Mouse (Mus musculus) cerebral cortex, adult 2 months (tissue): ENCODE results near the gene Dcaf6.

Source experiments
- WGBS: fragments of 180-500 bp; shearing (Covaris S2); methylation state at CpG from one replicate; pipeline ENCODE4 v1.1.7; 2018; 5-methylcytosine and 5-hydroxymethylcytosine counted together

The Dcaf6 gene

DNA sequence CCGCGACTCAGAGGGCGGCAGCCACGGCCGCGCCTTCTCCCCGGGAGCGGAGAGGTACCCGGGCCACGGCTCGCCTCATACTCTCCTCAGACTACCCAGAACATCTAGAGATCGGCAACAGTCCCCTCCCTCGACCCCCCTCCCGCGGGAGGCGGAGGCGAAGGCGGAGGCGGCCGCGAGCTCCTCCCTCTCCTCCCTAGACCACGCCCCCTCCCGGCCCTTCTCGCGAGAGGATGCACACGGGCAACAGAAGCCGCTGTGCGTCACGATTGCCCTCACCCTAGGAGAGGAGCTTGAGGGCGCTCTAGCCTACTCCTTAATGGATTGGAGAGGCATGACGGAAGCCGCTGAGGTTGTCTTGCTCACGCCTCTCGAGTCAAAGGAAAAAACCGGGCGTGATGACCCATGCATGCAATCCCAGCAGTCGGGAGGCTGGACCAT, at the start of gene Dcaf6, which contains the start of gene Mpc2:
Gene Dcaf6 (minus strand): TSS at position 116 of the 441 bp plus-strand sequence.
Gene Mpc2 (plus strand): TSS at position 278 of the 441 bp plus-strand sequence.
- 1% methylated on average over 37 of the region's 37 CpGs for WGBS

DNA sequence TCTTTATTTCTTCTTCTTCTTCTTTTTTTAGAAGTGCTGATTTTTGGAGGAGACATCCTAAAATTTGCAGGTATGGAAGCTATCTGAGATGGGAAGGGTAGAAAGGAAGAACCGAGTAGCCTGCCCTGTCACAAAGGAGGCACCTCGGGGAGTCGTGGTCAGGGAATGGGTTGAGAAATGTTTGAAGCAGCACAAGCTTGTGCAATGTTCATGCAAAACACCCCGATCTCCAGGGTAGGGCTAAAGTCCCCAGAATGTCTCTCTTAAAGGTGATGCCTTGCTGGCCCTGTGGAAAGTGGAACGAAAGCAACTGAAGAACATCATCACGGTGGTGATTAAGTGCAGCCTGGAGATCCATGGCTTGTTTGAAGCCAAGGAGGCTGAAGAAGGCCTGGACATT, 46.0 kb upstream of the Dcaf6 start:
- 89% methylated on average over 6 of the region's 6 CpGs for WGBS

DNA sequence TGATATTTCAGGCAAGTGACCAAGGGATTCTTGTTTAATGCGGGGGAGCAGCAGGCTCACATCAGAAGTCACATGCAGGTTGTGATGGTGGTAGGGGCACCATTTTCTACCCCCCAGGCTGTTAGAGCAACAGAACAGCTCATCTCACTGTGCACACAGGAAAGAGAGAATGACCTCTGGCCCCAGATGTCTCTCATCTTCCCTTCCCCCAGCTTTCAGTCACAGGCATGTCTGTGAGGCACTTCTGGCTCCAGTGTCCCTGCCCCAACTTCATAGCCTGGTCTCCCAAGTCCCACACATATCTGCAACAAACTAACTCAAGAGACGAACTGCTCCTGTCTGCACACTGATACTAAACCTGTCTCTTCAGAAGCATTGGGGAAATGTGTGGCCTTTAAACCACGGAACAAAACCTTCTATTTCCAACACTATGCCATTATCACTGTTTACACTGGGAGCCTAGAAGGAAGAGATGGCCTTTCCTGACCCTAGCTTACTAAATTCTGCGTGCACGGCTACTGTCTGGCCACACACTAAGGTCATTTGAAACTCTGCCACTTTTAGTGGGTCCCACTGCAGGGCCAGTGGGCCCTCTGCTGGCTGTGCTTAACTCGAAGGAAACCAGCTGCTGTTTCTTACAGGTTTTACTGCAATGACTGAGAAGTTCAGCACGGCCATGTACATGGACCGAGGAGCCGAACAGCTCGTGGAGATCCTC, 43.2 kb upstream of the Dcaf6 start:
- 68% methylated on average over 10 of the region's 10 CpGs for WGBS

DNA sequence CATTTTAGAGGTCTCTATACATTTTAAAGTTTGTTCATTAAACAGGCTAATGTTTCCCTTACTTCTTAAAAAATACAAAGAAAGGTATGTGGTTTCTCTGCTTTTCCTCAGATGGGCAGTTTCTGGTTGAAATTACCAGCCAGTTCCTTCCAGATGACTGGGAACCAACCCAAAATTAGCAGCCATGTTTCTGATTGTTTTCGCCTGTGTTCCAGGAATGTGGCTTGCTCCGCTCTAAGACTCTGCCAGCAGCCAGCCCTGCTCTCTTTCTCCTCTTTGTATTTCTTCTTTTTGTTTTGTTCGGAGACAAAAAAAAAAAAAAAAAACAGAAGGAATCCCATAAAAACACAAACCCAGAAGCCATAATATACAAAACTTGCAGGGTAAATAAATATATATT, 38.6 kb upstream of the Dcaf6 start:
- 50% methylated on average over 3 of the region's 3 CpGs for WGBS

DNA sequence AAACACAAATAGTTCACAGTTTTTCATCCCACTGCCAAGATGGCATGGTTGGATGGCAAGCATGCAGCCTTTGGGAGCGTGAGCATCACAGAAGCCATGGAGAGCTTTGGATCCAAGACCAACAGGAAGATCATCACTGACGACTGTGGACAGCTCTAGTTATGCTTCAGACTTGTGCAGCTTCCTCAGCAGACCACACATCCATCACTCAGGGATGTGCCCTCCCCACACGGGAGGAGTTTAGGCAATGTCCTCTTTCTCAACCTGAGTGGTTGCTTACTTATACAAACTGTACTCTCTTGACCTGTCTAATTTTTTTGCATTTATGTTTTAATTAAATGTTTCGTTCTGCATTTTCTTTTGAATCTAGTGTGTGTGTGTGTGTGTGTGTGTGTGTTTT, 28.9 kb upstream of the Dcaf6 start:
- 90% methylated on average over 4 of the region's 4 CpGs for WGBS

DNA sequence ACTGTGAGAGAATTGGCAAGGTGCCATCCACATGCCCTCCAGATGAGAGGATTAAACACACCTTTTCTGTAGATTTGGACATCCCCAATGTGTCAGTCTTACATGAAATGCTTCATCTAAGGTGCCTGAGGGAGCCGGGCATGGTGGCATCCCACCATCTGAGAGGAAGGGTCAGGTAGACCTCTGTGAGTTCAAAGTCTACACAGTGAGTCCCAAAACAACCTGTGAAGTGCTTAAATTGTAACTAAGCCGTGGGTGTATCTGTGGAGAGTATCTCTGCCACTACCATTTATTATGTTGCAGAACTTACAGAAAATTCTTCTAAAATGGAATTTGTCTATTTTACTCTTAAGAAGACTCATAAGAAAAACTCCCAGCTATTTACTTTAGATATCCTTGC, 25.8 kb upstream of the Dcaf6 start:
- WGBS: 72% methylated on average over 2 of the region's 2 CpGs

DNA sequence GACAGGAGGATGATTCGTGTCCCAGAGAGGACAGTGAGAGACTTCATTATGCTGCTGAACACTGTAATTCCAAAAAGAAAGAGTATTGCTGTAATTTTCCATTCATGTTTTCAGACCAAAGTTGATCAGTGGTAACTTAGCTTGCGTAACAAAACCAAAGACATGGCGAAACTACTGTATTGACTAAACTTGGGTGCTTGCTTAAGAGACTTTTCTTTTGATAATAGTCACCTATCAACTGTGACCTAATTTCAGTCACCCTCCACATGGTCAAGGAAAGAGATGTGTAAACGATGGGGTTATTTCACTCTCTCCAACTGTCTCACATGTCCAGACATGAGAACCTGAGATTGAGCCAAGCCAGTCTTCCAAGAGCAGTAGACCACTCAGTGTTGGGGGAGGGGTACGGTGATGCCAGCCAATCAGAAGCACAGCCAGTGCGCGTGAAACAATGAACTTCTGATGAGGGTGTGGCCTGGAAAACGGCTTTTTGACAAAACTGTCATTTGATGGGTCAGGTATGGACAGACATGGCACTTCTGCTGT, 24.5 kb upstream of the Dcaf6 start, which contains the start of gene Adcy10:
Gene Adcy10 (plus strand): TSS at position 496 of the 546 bp plus-strand sequence.
- 95% methylated on average over 8 of the region's 8 CpGs for WGBS

DNA sequence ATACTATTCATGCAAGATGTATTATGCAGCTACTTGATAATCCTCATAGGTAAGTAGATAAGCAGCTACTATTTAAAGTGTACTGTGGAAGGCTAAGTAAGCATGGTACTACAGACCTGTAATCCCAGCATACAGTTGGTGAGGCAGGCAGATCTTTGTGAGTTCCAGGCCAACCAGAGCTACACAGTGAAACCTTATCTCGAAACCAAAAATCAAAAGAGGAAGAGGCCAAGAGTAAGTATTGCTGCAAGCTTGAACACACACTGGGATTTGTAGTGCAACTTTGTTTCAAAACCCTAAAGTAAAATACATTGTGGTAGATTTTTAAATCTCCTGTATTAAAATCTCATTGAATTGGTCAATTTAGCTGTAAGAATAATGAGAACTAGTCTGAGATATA, 11.2 kb upstream of the Dcaf6 start:
- 89% methylated on average over 1 of the region's 1 CpGs for WGBS

DNA sequence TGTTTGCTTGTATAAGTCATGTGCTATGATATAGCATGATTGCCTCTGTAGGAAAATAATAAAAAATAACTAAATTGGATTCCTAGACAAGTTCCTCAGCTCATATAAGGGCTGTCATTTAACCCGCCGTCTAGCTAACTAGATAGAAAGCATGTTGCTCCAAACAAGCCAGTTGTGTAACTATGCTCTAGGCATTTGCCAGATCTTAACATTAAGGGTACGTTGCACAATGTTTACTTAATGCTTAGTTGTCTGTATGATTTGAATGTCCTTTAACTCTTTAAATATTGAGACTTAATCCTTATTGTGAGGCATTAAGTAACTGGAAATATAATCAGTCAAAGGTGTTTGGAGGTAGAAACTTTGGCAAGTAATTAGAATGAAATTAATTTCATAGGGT, 4.3 kb upstream of the Dcaf6 start:
- WGBS: 90% methylated on average over 3 of the region's 3 CpGs

DNA sequence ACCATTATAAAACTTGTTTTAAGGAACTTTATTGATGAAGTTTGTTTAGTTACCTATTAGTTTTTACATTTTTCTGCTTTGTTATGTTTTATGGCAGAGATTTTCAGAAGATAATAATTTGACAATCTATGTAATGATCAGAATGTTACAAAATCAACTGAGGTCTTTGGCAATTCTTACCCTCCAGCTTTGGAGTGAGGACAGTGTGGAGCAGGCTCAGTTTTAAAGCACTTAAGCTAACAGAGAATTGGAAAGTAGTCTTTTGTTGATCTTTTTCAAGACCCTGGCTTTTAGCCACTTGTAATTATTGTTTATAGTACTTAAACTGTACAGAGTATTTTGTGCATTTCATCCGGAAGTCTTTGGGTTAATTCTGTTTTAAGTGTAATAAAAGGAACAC, 2.6 kb upstream of the Dcaf6 start:
- WGBS: 54% methylated on average over 1 of the region's 1 CpGs

DNA sequence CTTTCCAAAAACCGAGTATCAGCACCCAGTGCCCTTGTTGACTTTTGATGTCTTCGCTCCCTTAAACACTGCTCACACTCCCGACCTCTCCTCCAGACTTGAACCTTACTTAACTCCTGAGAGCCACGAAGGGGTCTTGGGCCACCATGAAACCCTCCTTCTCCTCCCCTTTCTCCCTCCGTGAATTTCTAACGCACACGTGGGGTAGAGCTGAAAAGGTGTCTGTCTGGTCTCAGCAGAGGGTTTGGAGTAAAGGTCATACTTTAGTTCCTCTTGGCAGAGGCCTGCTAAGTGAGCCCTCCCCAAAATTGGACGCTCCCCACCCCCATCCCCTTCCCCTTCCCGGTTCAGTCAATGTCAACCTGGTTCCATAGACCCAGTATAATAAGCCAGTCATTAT, 1.4 kb upstream of the Dcaf6 start:
- WGBS: 2% methylated on average over 9 of the region's 9 CpGs

DNA sequence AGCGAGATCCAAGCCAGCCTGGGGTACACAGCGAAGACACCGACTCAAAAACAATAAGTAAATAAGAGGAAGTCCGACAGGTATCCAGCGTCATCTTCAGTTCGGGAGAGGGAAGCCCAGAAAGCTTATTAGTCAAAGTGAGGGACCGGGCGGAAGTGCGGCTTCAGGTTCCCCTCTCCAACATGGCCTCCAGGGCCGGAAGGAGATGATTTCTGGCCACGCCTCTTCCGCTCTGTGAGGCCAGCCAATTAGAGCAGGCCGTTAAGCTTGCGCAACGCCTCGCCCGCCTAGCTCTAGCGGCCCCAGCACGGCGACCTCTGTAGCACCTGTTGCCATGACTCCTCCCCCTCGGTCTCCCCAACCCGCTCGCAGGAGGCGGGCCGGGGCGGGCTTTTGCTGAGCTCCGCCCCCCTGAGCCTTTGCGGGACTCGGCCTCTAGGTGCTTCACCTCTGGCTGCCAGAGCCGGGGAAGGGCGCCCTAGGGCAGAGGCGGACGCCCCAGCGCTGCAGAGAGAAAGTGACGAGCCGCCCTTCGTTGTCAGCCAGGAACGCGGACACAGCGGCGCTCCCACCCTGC, 614 bp upstream of the Dcaf6 start:
- WGBS: under 1% methylated on average over 41 of the region's 41 CpGs

DNA sequence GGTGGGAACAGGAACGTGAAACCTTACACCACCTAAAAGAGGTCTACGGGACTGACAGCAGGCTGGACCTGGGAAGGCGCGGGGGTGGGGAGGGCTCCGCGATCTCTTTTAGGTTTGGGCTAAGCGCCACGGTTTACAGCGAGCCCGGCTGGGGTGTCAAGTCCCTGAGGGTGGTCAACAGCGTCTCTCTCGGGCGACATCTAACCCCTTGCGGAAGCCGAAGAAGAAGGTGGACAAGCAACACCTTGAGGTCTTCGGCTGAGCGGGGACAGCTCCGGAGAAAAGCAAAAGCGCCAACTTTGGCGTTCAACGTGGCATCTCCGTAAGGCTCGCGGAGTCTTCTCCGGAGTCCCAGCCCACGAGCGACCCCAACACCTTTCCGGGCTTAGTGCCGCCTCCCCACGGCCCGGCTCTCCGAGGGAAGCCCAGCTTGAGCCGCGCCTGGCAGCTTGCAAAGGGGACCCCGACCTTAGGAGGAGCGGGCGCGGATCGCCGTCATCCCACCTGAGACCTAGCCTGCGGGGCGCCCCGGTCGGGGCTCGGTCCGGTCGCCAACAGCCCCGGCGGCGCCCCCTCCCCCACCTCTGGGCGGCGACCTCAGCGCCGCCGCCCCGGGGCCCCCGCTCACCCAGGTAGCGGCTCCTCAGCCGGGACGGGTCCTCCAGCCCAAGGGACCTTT, 633 bp downstream of the Dcaf6 start:
- under 1% methylated on average over 59 of the region's 60 CpGs for WGBS

DNA sequence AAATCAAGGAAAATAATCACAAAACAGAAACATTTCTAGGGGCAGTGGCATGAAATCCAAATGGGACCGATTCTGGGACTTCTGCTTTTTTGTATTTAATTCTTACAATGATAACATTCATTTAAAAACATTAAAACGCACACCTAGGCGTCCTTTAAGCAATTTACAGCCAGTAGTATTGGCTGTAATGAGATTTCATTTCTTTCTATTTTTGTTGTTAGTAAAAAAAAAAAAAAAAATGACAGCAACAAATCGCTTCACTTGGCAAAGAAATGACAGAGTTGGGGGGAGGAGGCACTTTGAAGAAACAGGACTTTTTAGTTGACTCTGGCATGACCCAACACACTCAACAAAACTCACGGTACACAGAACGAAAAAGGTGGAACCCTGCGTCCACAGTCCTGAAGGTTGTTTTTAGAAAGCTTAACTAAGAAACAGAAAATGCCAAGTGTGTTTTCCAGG, 1.2 kb downstream of the Dcaf6 start:
- 7% methylated on average over 7 of the region's 7 CpGs for WGBS

DNA sequence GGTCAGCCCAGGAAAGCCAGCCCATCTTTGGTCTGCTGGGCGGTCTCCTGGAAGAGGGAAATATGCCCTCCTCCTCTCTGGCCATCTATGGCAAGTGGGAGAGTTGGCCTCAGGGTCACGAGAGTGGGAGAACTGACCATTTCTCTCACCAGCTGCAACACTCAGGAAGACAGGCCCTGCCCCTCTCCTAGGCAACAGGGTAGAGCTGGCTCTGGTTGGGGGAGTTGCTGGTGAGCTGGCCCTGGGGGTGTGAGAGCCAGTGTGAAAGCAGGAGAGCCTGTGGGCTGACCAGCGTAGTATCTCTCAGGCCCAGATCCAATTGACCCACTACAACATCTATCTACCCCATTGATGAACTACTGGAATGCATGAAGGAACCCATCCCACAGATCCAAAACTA, 18.6 kb downstream of the Dcaf6 start:
- WGBS: 82% methylated on average over 3 of the region's 3 CpGs

DNA sequence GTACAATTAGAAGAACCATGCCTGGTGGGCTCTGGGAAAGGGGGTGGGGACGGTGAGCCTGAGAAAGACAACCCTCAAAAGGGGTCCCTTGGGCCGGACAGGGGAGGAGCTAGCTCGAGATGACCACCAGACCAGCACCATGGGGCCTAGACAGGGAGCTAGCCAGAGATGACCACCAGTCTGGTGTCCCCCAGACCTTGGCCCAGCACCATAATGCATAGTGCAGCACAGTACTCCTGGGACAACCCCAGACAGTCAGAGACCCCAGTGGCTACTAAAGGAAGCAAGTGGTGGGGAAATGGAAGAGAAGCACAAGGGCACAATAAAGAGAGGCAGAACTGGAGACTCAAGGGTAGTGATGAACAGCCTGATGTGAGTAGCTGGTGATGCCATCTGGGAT, 19.5 kb downstream of the Dcaf6 start:
- 79% methylated on average over 3 of the region's 3 CpGs for WGBS

DNA sequence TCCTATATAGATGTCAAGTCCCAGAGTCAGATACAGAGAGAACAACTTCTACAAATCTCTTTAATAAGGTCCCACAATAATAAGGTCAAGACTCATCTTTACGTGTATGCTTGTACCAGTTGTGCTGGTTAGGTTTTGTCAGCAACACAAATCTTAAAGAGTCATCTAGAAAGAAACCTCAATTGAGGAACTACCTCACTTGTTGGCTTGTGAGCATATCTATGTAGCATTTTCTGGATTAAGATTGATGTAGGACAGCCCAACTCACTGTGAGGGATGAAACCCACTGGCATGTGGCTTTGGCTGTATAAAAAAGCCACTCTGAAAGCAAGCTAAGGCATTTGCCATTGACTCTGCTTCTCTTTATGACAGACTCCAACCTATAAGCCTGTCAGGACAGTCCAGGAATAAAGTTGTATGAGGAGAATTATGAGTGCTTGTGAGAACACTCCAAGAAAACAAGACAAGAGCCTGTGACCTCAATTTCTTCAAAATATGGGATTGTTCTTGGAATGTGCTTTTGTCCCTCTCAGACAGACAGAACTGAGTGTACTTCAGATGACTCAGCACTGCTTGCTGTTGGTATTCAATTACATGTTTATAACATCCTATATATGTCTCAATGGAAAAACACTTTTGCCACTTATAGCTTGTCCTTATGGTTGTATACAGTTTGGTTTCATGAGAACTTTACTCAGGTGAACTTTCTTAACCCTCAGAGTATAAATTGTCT, 21.8 kb downstream of the Dcaf6 start:
- 88% methylated on average over 1 of the region's 1 CpGs for WGBS

DNA sequence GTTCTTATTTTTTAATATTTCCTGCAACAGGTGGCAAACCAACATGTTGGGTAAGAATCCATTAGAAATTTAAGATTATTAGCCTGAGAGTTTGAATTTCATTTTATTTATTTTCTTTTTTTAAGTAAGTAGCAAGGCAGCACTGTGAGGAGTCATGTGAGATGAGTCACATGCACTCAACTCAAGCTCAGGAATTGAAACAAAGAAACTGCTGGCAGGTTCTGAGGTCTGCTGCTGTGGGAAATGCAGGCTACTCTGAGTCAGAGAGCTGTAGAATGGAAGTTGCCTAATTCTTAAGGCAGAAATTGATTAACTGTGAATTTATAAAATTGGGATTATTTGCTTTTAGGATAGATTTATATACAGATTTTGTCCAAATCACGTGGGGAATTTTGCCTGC, 27.4 kb downstream of the Dcaf6 start:
- WGBS: 83% methylated on average over 1 of the region's 1 CpGs

DNA sequence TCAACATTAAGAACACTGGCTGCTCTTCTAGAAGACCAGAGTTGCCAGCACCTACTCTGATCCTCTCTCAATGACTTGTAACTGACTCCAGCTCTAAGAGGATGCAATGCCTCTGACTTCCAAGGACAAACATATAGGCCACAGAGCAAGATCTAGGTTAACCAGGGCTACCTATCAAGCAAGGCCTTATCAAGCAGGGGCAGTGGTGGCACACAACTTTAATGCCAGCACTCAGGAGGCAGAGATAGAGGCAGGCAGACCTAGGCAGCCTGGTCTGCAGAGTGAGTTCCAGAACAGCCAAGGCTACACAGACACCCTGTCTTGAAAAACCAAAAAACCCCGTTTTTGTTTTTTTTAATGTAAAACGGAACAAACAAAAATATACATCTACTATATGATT, 34.0 kb downstream of the Dcaf6 start:
- WGBS: 91% methylated on average over 2 of the region's 2 CpGs

DNA sequence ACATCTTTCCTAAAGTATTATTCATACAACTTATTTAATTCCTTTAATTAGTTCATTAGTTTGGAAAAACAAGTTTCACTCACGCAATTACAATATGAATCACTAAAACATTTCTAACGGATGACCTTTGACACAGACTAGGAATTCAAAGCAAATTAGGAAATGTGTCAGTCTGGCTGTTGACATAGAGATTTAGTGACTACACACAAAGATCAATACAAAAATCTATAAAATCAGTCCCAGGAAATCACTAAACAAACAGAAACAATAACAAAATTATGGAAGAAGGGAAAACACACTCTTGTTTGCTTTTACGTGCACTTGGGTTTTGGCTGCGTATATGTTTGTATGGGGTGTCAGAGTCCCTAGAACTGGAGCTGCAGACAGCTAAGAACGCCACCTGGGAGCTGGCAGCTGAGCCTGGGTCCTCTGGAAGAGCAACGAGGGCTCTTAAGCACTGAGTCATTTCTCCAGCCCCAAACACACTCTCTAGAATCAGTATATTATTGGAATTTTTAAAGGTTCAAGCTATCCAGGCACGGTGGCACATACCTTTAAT, 38.8 kb downstream of the Dcaf6 start:
- WGBS: 82% methylated on average over 7 of the region's 7 CpGs

DNA sequence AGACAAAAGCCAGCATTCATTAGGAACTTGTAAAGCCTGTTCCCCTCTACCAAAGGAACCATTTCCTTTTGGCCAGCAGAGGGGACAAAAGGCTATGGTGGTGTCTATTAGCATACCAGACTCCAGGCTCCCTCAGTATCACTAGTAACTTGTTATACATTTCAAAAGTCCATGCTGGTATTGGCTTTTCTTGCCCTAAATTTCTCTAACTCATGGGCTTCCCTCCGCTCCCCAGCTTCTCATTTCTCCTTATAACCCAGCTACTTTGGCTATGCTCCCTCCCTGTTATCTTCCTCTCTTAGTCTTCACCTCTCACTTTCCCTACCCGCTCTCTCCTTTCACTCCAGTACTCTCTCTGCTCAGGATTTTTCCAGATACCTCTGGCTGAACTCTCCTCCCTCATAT, 63.9 kb downstream of the Dcaf6 start:
- 94% methylated on average over 2 of the region's 2 CpGs for WGBS

DNA sequence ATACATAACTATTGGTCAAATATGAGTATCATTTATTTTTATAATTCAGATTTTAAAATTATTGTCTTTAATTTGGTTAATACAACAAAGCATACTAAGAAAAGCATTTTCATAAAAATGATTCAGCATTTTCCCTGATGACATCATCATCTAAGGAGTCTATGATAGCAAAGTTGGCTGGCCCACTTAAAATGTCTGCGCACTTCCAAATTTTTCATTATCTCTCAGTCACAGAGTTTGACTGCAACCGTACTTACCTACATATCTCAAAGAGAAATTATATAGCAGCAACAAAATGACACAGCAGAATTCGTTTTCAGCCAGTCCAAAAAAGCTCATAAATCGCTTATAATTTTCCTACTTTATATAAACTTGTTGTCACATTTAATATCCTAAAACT, 64.3 kb downstream of the Dcaf6 start:
- 87% methylated on average over 4 of the region's 4 CpGs for WGBS
